Mouse (Mus musculus): ENCODE measurements at regions not wholly inside any gene's neighbourhood (a gene's known extent, or its start where the extent isn't known, plus 50 kb on each side); places are given as distances from the start of the nearest gene placed in this dataset.

DNA sequence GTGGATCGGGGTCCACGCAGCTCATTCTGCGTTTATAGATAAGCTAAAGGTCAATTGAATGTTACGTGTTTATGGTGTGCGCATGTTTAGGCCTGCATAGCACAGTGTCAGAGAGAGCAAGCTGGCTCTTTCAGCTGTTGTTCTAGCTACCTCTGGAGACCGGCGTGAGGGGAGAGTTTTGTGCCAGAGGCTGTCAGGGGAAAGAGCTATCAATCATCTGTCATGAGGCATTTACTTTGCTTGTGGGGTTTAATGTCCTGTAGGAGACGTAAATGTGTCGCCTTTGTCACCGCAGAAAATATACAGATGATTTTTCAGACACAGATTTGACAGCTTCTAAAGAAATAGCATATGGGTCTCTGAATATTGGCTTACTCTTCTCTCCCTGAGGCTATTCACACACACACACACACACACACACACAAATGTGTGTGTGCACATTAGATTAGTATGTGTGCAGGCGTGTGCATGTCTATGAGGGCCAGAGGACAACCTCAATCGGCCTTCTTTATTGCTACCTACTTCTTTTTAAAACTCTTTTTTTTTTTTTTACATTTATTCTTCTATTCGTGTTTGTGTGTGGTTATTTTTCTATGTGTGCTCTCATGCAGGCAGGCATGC is 432.0 kb upstream of the Mctp2 start:
- TF ChIP-seq POLR2A (IDR thresholded peaks at IDR 0.05; ENCODE audit: insufficient read depth, low read depth, low read length): no peak
- no peak for TF ChIP-seq CTCF (IDR thresholded peaks at IDR 0.05; ENCODE audit: insufficient read depth, low read depth, low read length)
